Mouse (Mus musculus): ENCODE measurements around the gene Rcvrn. TPM values are rescaled to one million over a fixed set of nuclear protein-coding genes. Genes with fewer than 3 reads are reported as not detected.

The Rcvrn gene
- total and polyA plus RNA-seq, 3 experiments: not detected

DNA sequence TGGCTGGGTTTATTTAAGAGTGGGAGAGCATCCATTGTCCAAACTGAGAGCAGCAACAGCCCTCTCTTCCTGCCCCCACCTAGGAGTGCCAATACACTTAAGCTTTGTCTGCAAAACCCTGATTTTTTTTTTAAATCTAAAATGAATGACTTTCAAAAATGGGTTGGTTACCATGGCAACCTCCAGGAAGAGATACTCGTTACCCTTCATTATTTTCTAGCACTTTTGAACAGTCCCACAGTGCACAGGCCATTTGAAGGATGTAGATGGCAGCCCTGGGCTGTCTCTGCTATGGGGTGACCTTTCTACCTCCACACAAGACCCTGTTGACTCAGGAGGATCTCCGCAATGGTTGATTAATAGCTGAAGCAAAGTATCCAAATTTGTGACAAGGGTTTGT, 9.0 kb upstream of the Rcvrn start:
- no peaks in the 10 kb centered on the region for H3K4me1 ChIP-seq (ENCODE audit: control insufficient read depth in 1 of 2, insufficient read depth in 2 of 2, low read length in 2 of 2)
- H3K36me3 ChIP-seq (ENCODE audit: control insufficient read depth in 1 of 2, insufficient read depth in 2 of 2, low read length in 2 of 2): no peaks in the 10 kb centered on the region
- no peaks in the 10 kb centered on the region for H3K9me3 ChIP-seq (replicated peaks; ENCODE audit: insufficient read depth, low read length)
- H3K27me3 ChIP-seq (ENCODE audit: control insufficient read depth in 1 of 2, insufficient read depth in 2 of 2, low read length in 2 of 2): no peaks in the 10 kb centered on the region
- H3K79me2 ChIP-seq (ENCODE audit: control insufficient read depth, insufficient read depth, low read length, poor library complexity): no peaks in the 10 kb centered on the region
- no peak overlapping the region for H3K27ac ChIP-seq (ENCODE audit: control insufficient read depth, low read depth, low read length)
- DNase-seq (ENCODE audit: low read depth, low spot score): no peak
- TF ChIP-seq SMC3 (IDR thresholded peaks at IDR 0.05; ENCODE audit: low read depth, low read length) (no peak), ZC3H11A (IDR thresholded peaks at IDR 0.05; ENCODE audit: low read depth, low read length) (no peak), TCF12 (IDR thresholded peaks at IDR 0.05; ENCODE audit: low read depth, low read length) (no peak), CTCF (IDR thresholded peaks at IDR 0.05 in 2 of 3, conservative IDR thresholded peaks at IDR 0.05 in 1 of 3; ENCODE audit: control insufficient read depth in 1 of 3, insufficient read depth in 1 of 3, low read depth in 2 of 3, low read length in 3 of 3, poor library complexity in 1 of 3, severe bottlenecking in 1 of 3) (no peak), MAZ (IDR thresholded peaks at IDR 0.05; ENCODE audit: low read depth, low read length) (no peak), MXI1 (IDR thresholded peaks at IDR 0.05; ENCODE audit: low read depth, low read length) (no peak), MYB (IDR thresholded peaks at IDR 0.05; ENCODE audit: low read depth, low read length) (no peak), BHLHE40 (IDR thresholded peaks at IDR 0.05; ENCODE audit: borderline replicate concordance, low read depth, low read length) (no peak), NELFE (IDR thresholded peaks at IDR 0.05; ENCODE audit: low read depth, low read length) (no peak), MYC (IDR thresholded peaks at IDR 0.05; ENCODE audit: low read depth, low read length) (no peak), MEF2A (IDR thresholded peaks at IDR 0.05; ENCODE audit: extremely low read depth, insufficient replicate concordance, low read depth, low read length, poor library complexity, severe bottlenecking) (no peak)
- H3K4me3 ChIP-seq (ENCODE audit: control insufficient read depth in 1 of 2, insufficient read depth in 1 of 2, low read depth in 2 of 2, low read length in 2 of 2): no peak overlapping the region
- H3K9ac ChIP-seq (ENCODE audit: control insufficient read depth, low read depth, low read length, poor library complexity, severe bottlenecking): no peak overlapping the region

GRCm38 (mm10) chr11:67712976-67713375, 17.9 kb downstream of the Rcvrn start:
- no peak for DNase-seq (ENCODE audit: low read depth, low spot score)
- Histone ChIP-seq H3K9ac (ENCODE audit: control insufficient read depth, low read depth, low read length, poor library complexity, severe bottlenecking) (no peak overlapping the region), H3K9me3 (replicated peaks; ENCODE audit: insufficient read depth, low read length) (no peaks in the 10 kb centered on the region), H3K27ac (ENCODE audit: control insufficient read depth, low read depth, low read length) (no peak overlapping the region), H3K27me3 (ENCODE audit: control insufficient read depth in 1 of 2, insufficient read depth in 2 of 2, low read length in 2 of 2) (no peaks in the 10 kb centered on the region), H3K79me2 (ENCODE audit: control insufficient read depth, insufficient read depth, low read length, poor library complexity) (no peaks in the 10 kb centered on the region), H3K4me1 (ENCODE audit: control insufficient read depth in 1 of 2, insufficient read depth in 2 of 2, low read length in 2 of 2) (no peaks in the 10 kb centered on the region), H3K4me3 (ENCODE audit: control insufficient read depth in 1 of 2, insufficient read depth in 1 of 2, low read depth in 2 of 2, low read length in 2 of 2) (no peak overlapping the region), H3K36me3 (ENCODE audit: control insufficient read depth in 1 of 2, insufficient read depth in 2 of 2, low read length in 2 of 2) (no peaks in the 10 kb centered on the region)
- TF ChIP-seq MEF2A (IDR thresholded peaks at IDR 0.05; ENCODE audit: extremely low read depth, insufficient replicate concordance, low read depth, low read length, poor library complexity, severe bottlenecking): no peak
- TF ChIP-seq GATA1 (IDR thresholded peaks at IDR 0.05; ENCODE audit: low read depth, low read length): no peak
- no peak for TF ChIP-seq TBP (IDR thresholded peaks at IDR 0.05; ENCODE audit: low read depth, low read length)
- no peak for TF ChIP-seq RAD21 (IDR thresholded peaks at IDR 0.05; ENCODE audit: low read depth, low read length)
- TF ChIP-seq UBTF (IDR thresholded peaks at IDR 0.05; ENCODE audit: borderline replicate concordance, insufficient read depth, low read depth, low read length): no peak

- no peak overlapping the region for H3K9ac ChIP-seq (ENCODE audit: control insufficient read depth, low read depth, low read length, poor library complexity, severe bottlenecking)
Observed at GRCm38 (mm10) chr11:67715382-67715781, 20.3 kb downstream of the Rcvrn start.

More at GRCm38 (mm10) chr11:67715382-67715781, 20.3 kb downstream of the Rcvrn start:
- Histone ChIP-seq H3K27ac (ENCODE audit: control insufficient read depth, low read depth, low read length) (no peak overlapping the region), H3K4me1 (ENCODE audit: control insufficient read depth in 1 of 2, insufficient read depth in 2 of 2, low read length in 2 of 2) (no peaks in the 10 kb centered on the region), H3K9me3 (replicated peaks; ENCODE audit: insufficient read depth, low read length) (no peaks in the 10 kb centered on the region), H3K4me3 (ENCODE audit: control insufficient read depth in 1 of 2, insufficient read depth in 1 of 2, low read depth in 2 of 2, low read length in 2 of 2) (no peak overlapping the region), H3K27me3 (ENCODE audit: control insufficient read depth in 1 of 2, insufficient read depth in 2 of 2, low read length in 2 of 2) (no peaks in the 10 kb centered on the region), H3K36me3 (ENCODE audit: control insufficient read depth in 1 of 2, insufficient read depth in 2 of 2, low read length in 2 of 2) (no peaks in the 10 kb centered on the region), H3K79me2 (ENCODE audit: control insufficient read depth, insufficient read depth, low read length, poor library complexity) (no peaks in the 10 kb centered on the region)
- no peak for TF ChIP-seq MYB (IDR thresholded peaks at IDR 0.05; ENCODE audit: low read depth, low read length)
- TF ChIP-seq MEF2A (IDR thresholded peaks at IDR 0.05; ENCODE audit: extremely low read depth, insufficient replicate concordance, low read depth, low read length, poor library complexity, severe bottlenecking): no peak
- no peak for DNase-seq (ENCODE audit: low read depth, low spot score)
